Mouse (Mus musculus) stomach, postnatal 0 days (tissue): ENCODE measurements around the gene Ms4a4c. TPM values are rescaled to one million over a fixed set of nuclear protein-coding genes. Genes with fewer than 3 reads are reported as not detected.
"Not testable (repeated sequence)": the region's sequence is repeated elsewhere in the genome, so short reads cannot be mapped to it uniquely, and the experiment has no call there.

Source experiments
- ATAC-seq: fragments of 200-750 bp; cut with Nextera tagmentation; 2 replicates; pipeline ENCODE4 v1.8.0; 2017; ENCODE audit not compliant: low FRiP score, low TSS enrichment
- DNase-seq: peaks from one replicate; pipeline ENCODE4 v3.0.0-alpha.2; 2016; ENCODE audit warnings: low spot score
- H3K27ac ChIP-seq: fragments of 300-500 bp; sonication (generic); replicated peaks from 2 replicates; pipeline ENCODE4 v1.5.1; 2014; ENCODE audit warnings: mild to moderate bottlenecking, control low read depth
- H3K27me3 ChIP-seq: fragments of 300-500 bp; sonication (generic); 2 replicates; pipeline ENCODE4 v1.6.1; 2014; ENCODE audit warnings: low read length; ENCODE audit not compliant: control insufficient read depth, insufficient read depth
- H3K36me3 ChIP-seq: fragments of 300-500 bp; sonication (generic); 2 replicates; pipeline ENCODE4 v1.6.1; 2014; ENCODE audit warnings: low read length, mixed read lengths; ENCODE audit not compliant: control insufficient read depth, insufficient read depth
- H3K4me1 ChIP-seq: fragments of 300-500 bp; sonication (generic); replicated peaks from 2 replicates; pipeline ENCODE4 v1.6.1; 2014; ENCODE audit warnings: antibody characterized with exemption; ENCODE audit not compliant: control insufficient read depth, insufficient read depth
- H3K4me2 ChIP-seq: fragments of 300-500 bp; sonication (generic); replicated peaks from 2 replicates; pipeline ENCODE4 v1.6.1; 2014; ENCODE audit warnings: low read depth, mild to moderate bottlenecking, control low read depth, moderate library complexity
- H3K4me3 ChIP-seq: fragments of 300-500 bp; sonication (generic); 2 replicates; pipeline ENCODE4 v1.5.1; 2014; ENCODE audit warnings: low read depth, low read length, control low read depth
- H3K9ac ChIP-seq: fragments of 300-500 bp; sonication (generic); 2 replicates; pipeline ENCODE4 v1.6.1; 2014; ENCODE audit warnings: mild to moderate bottlenecking, low read length, control low read depth, mixed read lengths
- H3K9me3 ChIP-seq: fragments of 300-500 bp; sonication (generic); 2 replicates; pipeline ENCODE4 v1.6.1; 2016; ENCODE audit warnings: low read length; ENCODE audit not compliant: control insufficient read depth
- CTCF ChIP-seq: IDR thresholded peaks from 2 replicates; pipeline ENCODE4 v1.5.1; 2016; ENCODE audit warnings: antibody characterized with exemption, low read depth, mild to moderate bottlenecking, moderate library complexity
- EP300 ChIP-seq: optimal IDR thresholded peaks from 2 replicates; pipeline ENCODE3; 2016; ENCODE audit warnings: antibody characterized with exemption
- WGBS: fragments of 180-500 bp; shearing (Covaris S2); extraction: QIAGEN DNeasy Blood & Tissue Kit; methylation state at CpG from one replicate; pipeline ENCODE4 v1.1.7; 2014; 5-methylcytosine and 5-hydroxymethylcytosine counted together
- polyA plus RNA-seq: library from polyadenylated mRNA; unstranded; fragments of >200 nt; fragmentation: Nextera tagmentation; extraction: Ambion mirVana; gene quantifications from 2 replicates; pipeline ENCODE4 v1.2.1, GENCODE M21; 2015

Gene Ms4a4c
- polyA plus RNA-seq, 1 experiment from 2014 or later, result 1.1 TPM

- WGBS, result 32% methylated on average over 5 of the region's 5 CpGs
- no peaks in the 10 kb centered on the region for H3K9me3 ChIP-seq
- H3K4me1 ChIP-seq, result no peaks in the 10 kb centered on the region
- H3K27me3 ChIP-seq, result no peaks in the 10 kb centered on the region
- H3K4me3 ChIP-seq, result no peak overlapping the region
- ATAC-seq, result no peak
- TF ChIP-seq EP300 (no peak), CTCF (no peak)
- no peak overlapping the region for H3K4me2 ChIP-seq
- H3K36me3 ChIP-seq, result no peaks in the 10 kb centered on the region
- H3K27ac ChIP-seq, result no peak overlapping the region
- no peak overlapping the region for H3K9ac ChIP-seq
- no peak for DNase-seq
Measured at GRCm38 (mm10) chr19:11466471-11466870, 61.9 kb downstream of the Ms4a4c start.

GRCm38 (mm10) chr19:11468361-11468760, 63.8 kb downstream of the Ms4a4c start:
- WGBS, result 70% methylated on average over 1 of the region's 1 CpGs
- not testable (repeated sequence) for H3K4me1 ChIP-seq, H3K4me3 ChIP-seq, H3K9ac ChIP-seq, H3K4me2 ChIP-seq, H3K27ac ChIP-seq, DNase-seq, H3K9me3 ChIP-seq, H3K27me3 ChIP-seq, H3K36me3 ChIP-seq, ATAC-seq

GRCm38 (mm10) chr19:11469215-11469614, 64.6 kb downstream of the Ms4a4c start, which contains the start of gene Ms4a6c:
TSS of gene Ms4a6c (plus strand) at chr19:11469366.
- not testable (repeated sequence) for ATAC-seq, H3K4me1 ChIP-seq, H3K27me3 ChIP-seq, H3K27ac ChIP-seq, H3K4me2 ChIP-seq, H3K36me3 ChIP-seq, H3K4me3 ChIP-seq, H3K9ac ChIP-seq, H3K9me3 ChIP-seq, DNase-seq
- WGBS, result 81% methylated on average over 4 of the region's 4 CpGs

Other genes with a start within 250 kb of the Ms4a4c start
- gene 1700025F22Rik, start 239.4 kb upstream of the Ms4a4c start, polyA plus RNA-seq, result not detected in 2 replicates
- gene Ms4a13, start 208.0 kb upstream of the Ms4a4c start, polyA plus RNA-seq, result not detected in 2 replicates
- gene Ms4a12, start 172.3 kb upstream of the Ms4a4c start, polyA plus RNA-seq, result 0.51 and 0.73 TPM in 2 replicates
- gene Ms4a1, start 138.5 kb upstream of the Ms4a4c start, polyA plus RNA-seq, result 0.06 and 0.11 TPM in 2 replicates
- gene Ms4a5, start 120.9 kb upstream of the Ms4a4c start, polyA plus RNA-seq, result not detected in 2 replicates
- gene Ms4a14, start 90.3 kb upstream of the Ms4a4c start, polyA plus RNA-seq, result 0.08 and 0.10 TPM in 2 replicates
- 13.6 and 15.0 TPM in 2 replicates for gene Ms4a7, start 68.6 kb upstream of the Ms4a4c start, polyA plus RNA-seq
- 6.0 TPM in 2 replicates for gene Ms4a4a, start 29.2 kb upstream of the Ms4a4c start, polyA plus RNA-seq
- gene Ms4a4b, start 38.8 kb downstream of the Ms4a4c start, polyA plus RNA-seq, result 0.89 and 1.0 TPM in 2 replicates
- 9.6 and 10.5 TPM in 2 replicates for gene Ms4a6c, start 64.6 kb downstream of the Ms4a4c start, polyA plus RNA-seq
- gene Gm8369, start 81.2 kb downstream of the Ms4a4c start, polyA plus RNA-seq, result 0.16 and 0.19 TPM in 2 replicates
- gene Ms4a6b, start 111.7 kb downstream of the Ms4a4c start, polyA plus RNA-seq, result 6.6 and 6.9 TPM in 2 replicates
- gene Ms4a4d, start 132.0 kb downstream of the Ms4a4c start, polyA plus RNA-seq, result 8.6 and 9.1 TPM in 2 replicates
- 4.5 and 5.0 TPM in 2 replicates for gene Ms4a6d, start 200.1 kb downstream of the Ms4a4c start, polyA plus RNA-seq
- gene Ms4a2, start 218.9 kb downstream of the Ms4a4c start, polyA plus RNA-seq, result 0.16 and 0.24 TPM in 2 replicates
- gene Ms4a3, start 236.1 kb downstream of the Ms4a4c start, polyA plus RNA-seq, result 0.07 and 0.10 TPM in 2 replicates